In genomic region chr4:44994776-44995175, GRCm38 (mm10) we compare ENCODE assay signal across 24 mouse cellular contexts. TPM values are rescaled to one million over a fixed set of nuclear protein-coding genes. Genes with fewer than 3 reads are reported as not detected.
A peak's percentile ranks its signal among the peaks of the same experiment; 100 is the strongest.
DNase-seq lines count a peak whose midpoint lies in the region; ATAC-seq and TF ChIP-seq lines count a peak whose summit lies in the region.
"Had no signal": no experiment of that assay in that cellular context is flagged by ENCODE, and none has a peak within 500 bp of the region (broad histone marks: within the 10 kb centered on the region; RNA-seq: fewer than 3 reads in every experiment).

No protein-coding gene starts in this region.

- H3K9me3 ChIP-seq in heart, embryonic 10.5 days: no peaks in the 10 kb centered on the region
- no peaks in the 10 kb centered on the region for H3K9me3 ChIP-seq in liver, embryonic 11.5 days (ENCODE audit: control insufficient read depth, low read length)
- H3K9me3 ChIP-seq in ES-Bruce4 (replicated peaks; ENCODE audit: control insufficient read depth, insufficient read depth, low read length, poor library complexity, severe bottlenecking): no peaks in the 10 kb centered on the region
- H3K9me3 ChIP-seq in liver, embryonic 13.5 days (replicated peaks): no peaks in the 10 kb centered on the region
- H3K9me3 ChIP-seq in forebrain, embryonic 10.5 days: no peaks in the 10 kb centered on the region
- H3K9me3 ChIP-seq: embryonic facial prominence, embryonic 15.5 days; heart, embryonic 15.5 days had no signal

- ATAC-seq in liver, embryonic 11.5 days (replicated peaks; ENCODE audit: low FRiP score): no peak
- ATAC-seq in liver, embryonic 13.5 days (ENCODE audit: low read depth): no peak
- ATAC-seq: forebrain, postnatal 0 days; inflammation-experienced regulatory T-cells, adult 6 months had no signal

- peak overlapping the region; percentile 23; the same call in 1 of the 2 replicates for H3K27ac ChIP-seq in heart, embryonic 10.5 days
- H3K27ac ChIP-seq in liver, embryonic 11.5 days (ENCODE audit: low read depth, low read length): peak overlapping the region; percentile 70; the same call in 1 of the 2 replicates
- no peak overlapping the region for H3K27ac ChIP-seq in ES-Bruce4 (ENCODE audit: insufficient read depth, low read length)
- H3K27ac ChIP-seq in liver, embryonic 13.5 days: peak overlapping the region; percentile 89
- no peak overlapping the region for H3K27ac ChIP-seq in forebrain, embryonic 10.5 days
- H3K27ac ChIP-seq: embryonic facial prominence, embryonic 15.5 days; heart, adult 2 months; heart, embryonic 15.5 days; kidney, postnatal 0 days had no signal

- no peak overlapping the region for H3K4me3 ChIP-seq in heart, embryonic 10.5 days
- no peak overlapping the region for H3K4me3 ChIP-seq in liver, embryonic 11.5 days (ENCODE audit: low read depth, low read length)
- H3K4me3 ChIP-seq in ES-Bruce4 (ENCODE audit: low read depth, low read length): peak overlapping the region; percentile 0; the same call in 1 of the 2 replicates
- H3K4me3 ChIP-seq in liver, embryonic 13.5 days (replicated peaks): no peak overlapping the region
- no peak overlapping the region for H3K4me3 ChIP-seq in forebrain, embryonic 10.5 days
- H3K4me3 ChIP-seq: embryonic facial prominence, embryonic 15.5 days; heart, adult 2 months; heart, embryonic 15.5 days had no signal

- H3K36me3 ChIP-seq in heart, embryonic 10.5 days: peaks cover 43% of the 10 kb centered on the region
- peaks cover 17% of the 10 kb centered on the region for H3K36me3 ChIP-seq in liver, embryonic 11.5 days (ENCODE audit: control insufficient read depth, insufficient read depth, low read length)
- no peaks in the 10 kb centered on the region; the same call in 1 of the 2 replicates for H3K36me3 ChIP-seq in ES-Bruce4 (ENCODE audit: control insufficient read depth, insufficient read depth, low read length, poor library complexity, severe bottlenecking)
- peaks cover 44% of the 10 kb centered on the region for H3K36me3 ChIP-seq in liver, embryonic 13.5 days
- H3K36me3 ChIP-seq in forebrain, embryonic 10.5 days (replicated peaks): peaks cover 54% of the 10 kb centered on the region

- peak; percentile 15 for TF ChIP-seq CTCF in ES-Bruce4 (IDR thresholded peaks at IDR 0.05; ENCODE audit: low read depth, low read length)

- H3K27me3 ChIP-seq in heart, embryonic 10.5 days (ENCODE audit: insufficient read depth, poor library complexity, severe bottlenecking): no peaks in the 10 kb centered on the region
- H3K27me3 ChIP-seq in liver, embryonic 11.5 days (replicated peaks; ENCODE audit: control insufficient read depth, insufficient read depth, low read length): no peaks in the 10 kb centered on the region
- H3K27me3 ChIP-seq in ES-Bruce4 (ENCODE audit: control insufficient read depth, insufficient read depth, low read length, poor library complexity, severe bottlenecking): no peaks in the 10 kb centered on the region
- no peaks in the 10 kb centered on the region for H3K27me3 ChIP-seq in liver, embryonic 13.5 days
- no peaks in the 10 kb centered on the region for H3K27me3 ChIP-seq in forebrain, embryonic 10.5 days (ENCODE audit: poor library complexity, severe bottlenecking)
- H3K27me3 ChIP-seq: embryonic facial prominence, embryonic 15.5 days; heart, embryonic 15.5 days had no signal

- H3K4me1 ChIP-seq in heart, embryonic 10.5 days: 0 out of 2 replicates have a peak, but pooled peaks cover 3% of the 10 kb centered on the region
- H3K4me1 ChIP-seq in liver, embryonic 11.5 days (replicated peaks; ENCODE audit: control insufficient read depth, insufficient read depth, low read length): peaks cover 20% of the 10 kb centered on the region
- no peaks in the 10 kb centered on the region for H3K4me1 ChIP-seq in ES-Bruce4 (ENCODE audit: control insufficient read depth, insufficient read depth, low read length)
- peaks cover 54% of the 10 kb centered on the region for H3K4me1 ChIP-seq in liver, embryonic 13.5 days (replicated peaks)
- no peaks in the 10 kb centered on the region for H3K4me1 ChIP-seq in forebrain, embryonic 10.5 days
- H3K4me1 ChIP-seq: embryonic facial prominence, embryonic 15.5 days; heart, embryonic 15.5 days had no signal

- no peak for DNase-seq in heart, embryonic 10.5 days (ENCODE audit: low spot score)
- DNase-seq in heart, adult 18-20 months: no peak
- DNase-seq in liver, embryonic 11.5 days (ENCODE audit: low spot score): no peak
- no peak for DNase-seq in liver
- no peak for DNase-seq in liver, embryonic 13.5 days
- no peak for DNase-seq in layer of hippocampus, postnatal 14 days (ENCODE audit: low spot score in 2 of 2)
- DNase-seq in forebrain, embryonic 10.5 days (ENCODE audit: extremely low spot score, low spot score): no peak
- DNase-seq: adrenal gland, postnatal 14 days; cerebellum, adult 8-10 months; forebrain, postnatal 0 days; gastrocnemius, postnatal 25 days; heart, adult 2 months; heart, postnatal 4 days; kidney, adult 18-20 months; layer of hippocampus, postnatal 36 days; lung, adult 18-20 months; lung, postnatal 10 days; thymus, adult 18-20 months; thymus, postnatal 36 days had no signal

- TF ChIP-seq POLR2A in ES-Bruce4 (IDR thresholded peaks at IDR 0.05; ENCODE audit: insufficient read depth, low read length): no peak

- H3K4me2 ChIP-seq in liver, embryonic 11.5 days: no peak overlapping the region
- peak overlapping the region; percentile 56; the same call in 1 of the 2 replicates for H3K4me2 ChIP-seq in liver, embryonic 13.5 days
- H3K4me2 ChIP-seq: embryonic facial prominence, embryonic 15.5 days; heart, embryonic 15.5 days had no signal

- TF ChIP-seq EP300 in ES-Bruce4 (IDR thresholded peaks at IDR 0.05; ENCODE audit: insufficient read depth, low read depth, low read length): no peak

- 80% methylated on average over 18 of the region's 18 CpGs for WGBS in heart, embryonic 10.5 days
- WGBS in liver, embryonic 11.5 days: 87% methylated on average over 18 of the region's 18 CpGs
- 85% methylated on average over 18 of the region's 18 CpGs for WGBS in liver, embryonic 13.5 days (ENCODE audit: insufficient replicate concordance)
- WGBS in forebrain, embryonic 10.5 days: 93% methylated on average over 18 of the region's 18 CpGs

- no peak overlapping the region for H3K9ac ChIP-seq in liver, embryonic 11.5 days (ENCODE audit: low read depth, low read length)
- H3K9ac ChIP-seq in ES-Bruce4 (ENCODE audit: low read depth, poor library complexity, severe bottlenecking): no peak overlapping the region
- peak overlapping the region; percentile 59 for H3K9ac ChIP-seq in liver, embryonic 13.5 days
- H3K9ac ChIP-seq: embryonic facial prominence, embryonic 15.5 days; forebrain, postnatal 0 days; heart, embryonic 15.5 days had no signal

RNA-seq across cellular contexts. Expression of gene Grhpr, which starts 13.6 kb away (rescaled TPM):
- 105 and 108 TPM in 2 replicates for polyA plus RNA-seq in heart, embryonic 10.5 days (2016; fragmentation: Nextera tagmentation; extraction: Ambion mirVana)
- total RNA-seq in heart, adult 18-20 months (2021): 10 to 100 TPM; 38.6 to 43.6 TPM
- 128 and 139 TPM in 2 replicates for polyA plus RNA-seq in liver, embryonic 11.5 days (2014; fragmentation: Nextera tagmentation; extraction: Ambion mirVana)
- 26.8 and 26.9 TPM in 2 replicates for polyA plus RNA-seq in ES-Bruce4 (2011; ENCODE audit: insufficient read depth, insufficient read length, low read depth, missing spikeins)
- 92.2 and 95.0 TPM in 2 replicates for polyA plus RNA-seq in liver, embryonic 13.5 days (2015; fragmentation: Nextera tagmentation; extraction: Ambion mirVana)
- 10 to 100 TPM; 18.7 to 21.3 TPM for total RNA-seq in layer of hippocampus, postnatal 14 days (2021)
- 65.4 and 73.4 TPM in 2 replicates for polyA plus RNA-seq in forebrain, embryonic 10.5 days (2016; fragmentation: Nextera tagmentation; extraction: Ambion mirVana)

RNA-seq across cellular contexts. Expression of gene Zbtb5, which starts 17.4 kb away (rescaled TPM):
- 19.3 and 21.5 TPM in 2 replicates for polyA plus RNA-seq in heart, embryonic 10.5 days (2016; fragmentation: Nextera tagmentation; extraction: Ambion mirVana)
- 1 to 10 TPM; 3.7 to 4.1 TPM for total RNA-seq in heart, adult 18-20 months (2021)
- 12.7 and 14.7 TPM in 2 replicates for polyA plus RNA-seq in liver, embryonic 11.5 days (2014; fragmentation: Nextera tagmentation; extraction: Ambion mirVana)
- polyA plus RNA-seq in ES-Bruce4 (2011; ENCODE audit: insufficient read depth, insufficient read length, low read depth, missing spikeins): 11.2 and 12.8 TPM in 2 replicates
- 5.2 and 6.6 TPM in 2 replicates for polyA plus RNA-seq in liver, embryonic 13.5 days (2015; fragmentation: Nextera tagmentation; extraction: Ambion mirVana)
- total RNA-seq in layer of hippocampus, postnatal 14 days (2021): 10 to 100 TPM; 12.1 to 12.7 TPM
- 36.5 and 37.6 TPM in 2 replicates for polyA plus RNA-seq in forebrain, embryonic 10.5 days (2016; fragmentation: Nextera tagmentation; extraction: Ambion mirVana)

RNA-seq across cellular contexts. Expression of gene Polr1e, which starts 23.6 kb away (rescaled TPM):
- 47.8 and 50.7 TPM in 2 replicates for polyA plus RNA-seq in heart, embryonic 10.5 days (2016; fragmentation: Nextera tagmentation; extraction: Ambion mirVana)
- total RNA-seq in heart, adult 18-20 months (2021): 10 to 100 TPM; 14.5 to 20.7 TPM
- 58.6 and 58.8 TPM in 2 replicates for polyA plus RNA-seq in liver, embryonic 11.5 days (2014; fragmentation: Nextera tagmentation; extraction: Ambion mirVana)
- polyA plus RNA-seq in ES-Bruce4 (2011; ENCODE audit: insufficient read depth, insufficient read length, low read depth, missing spikeins): 35.1 and 36.0 TPM in 2 replicates
- polyA plus RNA-seq in liver, embryonic 13.5 days (2015; fragmentation: Nextera tagmentation; extraction: Ambion mirVana): 30.3 and 36.7 TPM in 2 replicates
- total RNA-seq in layer of hippocampus, postnatal 14 days (2021): 10 to 100 TPM; 11.9 to 14.8 TPM
- 64.8 and 71.4 TPM in 2 replicates for polyA plus RNA-seq in forebrain, embryonic 10.5 days (2016; fragmentation: Nextera tagmentation; extraction: Ambion mirVana)

Comparison
In these comparisons a context has a peak if more than half of its experiments do, and no peak if none do; other contexts are left out.
1. H3K27ac ChIP-seq: peak in heart, embryonic 10.5 days (single experiment), liver, embryonic 11.5 days (single experiment) and liver, embryonic 13.5 days (single experiment); none in ES-Bruce4 (single experiment) and forebrain, embryonic 10.5 days (single experiment).